Mouse (Mus musculus) MEL (cell line): ENCODE measurements at regions not wholly inside any gene's neighbourhood (a gene's known extent, or its start where the extent isn't known, plus 50 kb on each side); places are given as distances from the start of the nearest gene placed in this dataset.

Experiments
- CHD2 ChIP-seq: IDR thresholded peaks from 2 replicates; pipeline ENCODE4 v1.6.1; 2011; ENCODE audit warnings: low read length, improper control_type of control experiment
- EP300 ChIP-seq, 2 experiments: IDR thresholded peaks; 2 replicates each; pipeline ENCODE4 v1.6.1; 2011; ENCODE audit warnings: improper control_type of control experiment in 2 of 2, low read length in 2 of 2, low read depth in 1 of 2, mild to moderate bottlenecking in 1 of 2
- HCFC1 ChIP-seq: IDR thresholded peaks from 2 replicates; pipeline ENCODE4 v1.6.1; 2012; ENCODE audit warnings: low read depth, mild to moderate bottlenecking, inconsistent platforms, low read length, improper control_type of control experiment, moderate library complexity

DNA sequence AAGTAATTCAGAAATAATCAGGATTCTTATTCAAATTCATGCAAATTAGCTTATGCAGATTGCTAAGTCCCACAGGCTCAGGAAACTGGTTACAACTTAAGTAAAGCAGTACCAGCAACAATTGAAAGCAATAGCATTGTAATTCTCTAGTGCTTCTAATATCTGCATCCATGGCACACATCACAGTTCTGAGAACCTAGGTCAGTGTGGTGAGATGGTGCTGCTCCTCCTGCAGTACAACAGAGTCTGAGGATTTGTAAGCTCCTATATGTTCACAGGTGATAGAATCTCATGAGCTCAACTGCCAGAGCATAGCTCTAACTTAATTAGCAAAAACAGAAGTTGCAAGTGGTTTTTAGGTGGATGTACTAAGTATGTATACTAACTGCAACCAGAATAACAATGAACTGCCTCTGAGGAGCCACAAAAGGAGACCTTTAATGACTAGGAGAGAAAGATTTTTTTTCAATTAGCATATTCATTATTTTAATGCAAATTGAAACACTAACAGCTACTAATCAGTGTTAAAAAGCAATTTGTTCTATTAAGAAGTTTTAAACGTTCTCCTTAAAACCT is 403.3 kb upstream of the Lrrc3b start:
- TF ChIP-seq HCFC1 (no peak), CHD2 (no peak), EP300 (IDR thresholded peaks at IDR 0.05; ENCODE audit: low read depth in 1 of 2, low read length in 2 of 2) (no peak)
